Mouse (Mus musculus): ENCODE results near the gene Napa. TPM values are rescaled to one million over a fixed set of nuclear protein-coding genes. Genes with fewer than 3 reads are reported as not detected.

Napa gene
- polyA plus RNA-seq, 1 experiment from 2014 or later: 136 TPM

- H3K4me2 ChIP-seq (replicated peaks; ENCODE audit: low read depth): peak overlapping the region; percentile 79
- no peaks in the 10 kb centered on the region for H3K36me3 ChIP-seq (ENCODE audit: control insufficient read depth, insufficient read depth, low read length)
- ATAC-seq (ENCODE audit: low FRiP score, low TSS enrichment) (peak; percentile 77), DNase-seq (ENCODE audit: low spot score) (peak; percentile 94)
- TF ChIP-seq CTCF (IDR thresholded peaks at IDR 0.05; ENCODE audit: low read depth) (no peak), EP300 (optimal IDR thresholded peaks at IDR 0.05) (no peak)
- H3K27ac ChIP-seq (replicated peaks): peak overlapping the region; percentile 93
- peak overlapping the region; percentile 73 for H3K9ac ChIP-seq (ENCODE audit: low read length)
- peaks cover 6% of the 10 kb centered on the region; the same call in 1 of the 2 replicates for H3K4me1 ChIP-seq (replicated peaks; ENCODE audit: control insufficient read depth, insufficient read depth)
- no peaks in the 10 kb centered on the region for H3K27me3 ChIP-seq (ENCODE audit: control insufficient read depth, insufficient read depth, low read length)
- H3K4me3 ChIP-seq (ENCODE audit: low read depth, low read length): peak overlapping the region; percentile 53
- no peaks in the 10 kb centered on the region for H3K9me3 ChIP-seq (ENCODE audit: control insufficient read depth, low read length)
- under 1% methylated on average over 24 of the region's 24 CpGs for WGBS
These were observed 45.6 kb upstream of the Napa start for GRCm38 (mm10) chr7:16052684-16053083.

GRCm38 (mm10) chr7:16053105-16053504 lies 45.2 kb upstream of the Napa start:
- H3K27ac ChIP-seq (replicated peaks): peak overlapping the region; percentile 93; the same call in 1 of the 2 replicates
- H3K36me3 ChIP-seq (ENCODE audit: control insufficient read depth, insufficient read depth, low read length): no peaks in the 10 kb centered on the region
- H3K27me3 ChIP-seq (ENCODE audit: control insufficient read depth, insufficient read depth, low read length): no peaks in the 10 kb centered on the region
- H3K4me2 ChIP-seq (replicated peaks; ENCODE audit: low read depth): peak overlapping the region; percentile 79
- H3K9me3 ChIP-seq (ENCODE audit: control insufficient read depth, low read length): no peaks in the 10 kb centered on the region
- 10% methylated on average over 6 of the region's 6 CpGs for WGBS
- ATAC-seq (ENCODE audit: low FRiP score, low TSS enrichment) (no peak), DNase-seq (ENCODE audit: low spot score) (no peak)
- TF ChIP-seq CTCF (IDR thresholded peaks at IDR 0.05; ENCODE audit: low read depth) (no peak), EP300 (optimal IDR thresholded peaks at IDR 0.05) (no peak)
- peaks cover 6% of the 10 kb centered on the region; the same call in 1 of the 2 replicates for H3K4me1 ChIP-seq (replicated peaks; ENCODE audit: control insufficient read depth, insufficient read depth)
- no peak overlapping the region for H3K9ac ChIP-seq (ENCODE audit: low read length)
- peak overlapping the region; percentile 53 for H3K4me3 ChIP-seq (ENCODE audit: low read depth, low read length)

GRCm38 (mm10) chr7:16054966-16055365 lies 43.3 kb upstream of the Napa start:
- DNase-seq (ENCODE audit: low spot score) (no peak), ATAC-seq (ENCODE audit: low FRiP score, low TSS enrichment) (no peak)
- Histone ChIP-seq H3K27ac (replicated peaks) (no peak overlapping the region), H3K4me3 (ENCODE audit: low read depth, low read length) (no peak overlapping the region), H3K4me1 (replicated peaks; ENCODE audit: control insufficient read depth, insufficient read depth) (peaks cover under 1% of the 10 kb centered on the region; the same call in 1 of the 2 replicates), H3K4me2 (replicated peaks; ENCODE audit: low read depth) (no peak overlapping the region), H3K27me3 (ENCODE audit: control insufficient read depth, insufficient read depth, low read length) (no peaks in the 10 kb centered on the region), H3K9me3 (ENCODE audit: control insufficient read depth, low read length) (no peaks in the 10 kb centered on the region), H3K9ac (ENCODE audit: low read length) (no peak overlapping the region), H3K36me3 (ENCODE audit: control insufficient read depth, insufficient read depth, low read length) (no peaks in the 10 kb centered on the region)
- WGBS: 61% methylated on average over 4 of the region's 4 CpGs
- TF ChIP-seq EP300 (optimal IDR thresholded peaks at IDR 0.05) (no peak), CTCF (IDR thresholded peaks at IDR 0.05; ENCODE audit: low read depth) (0 out of 2 replicates have a peak, but pooled peaks have one; percentile 14)

GRCm38 (mm10) chr7:16055665-16056064 lies 42.6 kb upstream of the Napa start:
- 91% methylated on average over 6 of the region's 6 CpGs for WGBS
- Histone ChIP-seq H3K27me3 (ENCODE audit: control insufficient read depth, insufficient read depth, low read length) (no peaks in the 10 kb centered on the region), H3K9ac (ENCODE audit: low read length) (no peak overlapping the region), H3K4me2 (replicated peaks; ENCODE audit: low read depth) (no peak overlapping the region), H3K36me3 (ENCODE audit: control insufficient read depth, insufficient read depth, low read length) (no peaks in the 10 kb centered on the region), H3K4me3 (ENCODE audit: low read depth, low read length) (no peak overlapping the region), H3K27ac (replicated peaks) (no peak overlapping the region), H3K4me1 (replicated peaks; ENCODE audit: control insufficient read depth, insufficient read depth) (no peaks in the 10 kb centered on the region), H3K9me3 (ENCODE audit: control insufficient read depth, low read length) (no peaks in the 10 kb centered on the region)
- ATAC-seq (ENCODE audit: low FRiP score, low TSS enrichment): no peak
- TF ChIP-seq CTCF (IDR thresholded peaks at IDR 0.05; ENCODE audit: low read depth) (no peak), EP300 (optimal IDR thresholded peaks at IDR 0.05) (no peak)
- DNase-seq (ENCODE audit: low spot score): no peak

GRCm38 (mm10) chr7:16056459-16057135 lies 41.7 kb upstream of the Napa start:
- ATAC-seq (ENCODE audit: low FRiP score, low TSS enrichment): no peak
- TF ChIP-seq CTCF (IDR thresholded peaks at IDR 0.05; ENCODE audit: low read depth) (peak; percentile 63), EP300 (optimal IDR thresholded peaks at IDR 0.05) (no peak)
- Histone ChIP-seq H3K9me3 (ENCODE audit: control insufficient read depth, low read length) (no peaks in the 10 kb centered on the region), H3K4me1 (replicated peaks; ENCODE audit: control insufficient read depth, insufficient read depth) (no peaks in the 10 kb centered on the region), H3K27ac (replicated peaks) (peak overlapping the region; percentile 78), H3K9ac (ENCODE audit: low read length) (no peak overlapping the region), H3K27me3 (ENCODE audit: control insufficient read depth, insufficient read depth, low read length) (no peaks in the 10 kb centered on the region), H3K4me2 (replicated peaks; ENCODE audit: low read depth) (no peak overlapping the region), H3K36me3 (ENCODE audit: control insufficient read depth, insufficient read depth, low read length) (no peaks in the 10 kb centered on the region), H3K4me3 (ENCODE audit: low read depth, low read length) (no peak overlapping the region)
- DNase-seq (ENCODE audit: low spot score): peak; percentile 36
- 24% methylated on average over 5 of the region's 5 CpGs for WGBS

GRCm38 (mm10) chr7:16057136-16057534 lies 41.1 kb upstream of the Napa start:
- peak; percentile 66 for DNase-seq (ENCODE audit: low spot score)
- Histone ChIP-seq H3K4me1 (replicated peaks; ENCODE audit: control insufficient read depth, insufficient read depth) (no peaks in the 10 kb centered on the region), H3K4me2 (replicated peaks; ENCODE audit: low read depth) (no peak overlapping the region), H3K9ac (ENCODE audit: low read length) (no peak overlapping the region), H3K27ac (replicated peaks) (peak overlapping the region; percentile 78), H3K36me3 (ENCODE audit: control insufficient read depth, insufficient read depth, low read length) (no peaks in the 10 kb centered on the region), H3K4me3 (ENCODE audit: low read depth, low read length) (no peak overlapping the region), H3K27me3 (ENCODE audit: control insufficient read depth, insufficient read depth, low read length) (no peaks in the 10 kb centered on the region), H3K9me3 (ENCODE audit: control insufficient read depth, low read length) (no peaks in the 10 kb centered on the region)
- peak; percentile 82 for ATAC-seq (ENCODE audit: low FRiP score, low TSS enrichment)
- TF ChIP-seq EP300 (optimal IDR thresholded peaks at IDR 0.05): peak; percentile 70
- no peak for TF ChIP-seq CTCF (IDR thresholded peaks at IDR 0.05; ENCODE audit: low read depth)
- WGBS: 17% methylated on average over 2 of the region's 2 CpGs
